Mouse (Mus musculus) bone marrow macrophage, adult 2 months (primary cell): Measurements from ENCODE around the gene Lefty1.

Experiments used
- CTCF ChIP-seq: IDR thresholded peaks from 2 replicates; pipeline ENCODE4 v1.5.1; 2012; ENCODE audit warnings: low read depth, mild to moderate bottlenecking, low read length, moderate library complexity
- POLR2A ChIP-seq: IDR thresholded peaks from 2 replicates; pipeline ENCODE4 v1.6.1; 2012; ENCODE audit warnings: mild to moderate bottlenecking, low read depth, low read length, borderline replicate concordance

DNA sequence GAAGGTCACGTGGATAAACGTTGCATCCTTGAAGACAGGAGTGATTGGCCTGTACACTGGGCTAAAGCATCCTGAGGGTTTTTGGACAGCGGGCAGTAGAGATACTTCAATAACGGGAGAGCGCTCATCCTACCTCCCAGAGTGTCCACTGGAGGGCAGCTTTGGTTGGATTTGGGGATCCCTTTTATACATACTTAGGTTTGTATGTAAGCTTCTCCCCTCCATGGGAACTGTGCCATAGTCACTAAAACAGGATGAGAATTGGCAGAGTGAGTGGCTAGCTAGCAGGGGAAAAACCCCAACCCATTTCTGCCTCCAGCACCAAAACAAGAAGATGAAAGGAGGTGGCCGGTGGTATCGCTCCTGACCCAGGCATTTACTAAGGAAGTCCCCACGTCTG is 23.7 kb upstream of the Lefty1 start:
- TF ChIP-seq POLR2A (no peak), CTCF (no peak; the same call in 1 of the 2 replicates)
